Mouse (Mus musculus): ENCODE measurements around the gene Dars. TPM values are rescaled to one million over a fixed set of nuclear protein-coding genes. Genes with fewer than 3 reads are reported as not detected.
A peak's percentile ranks its signal among the peaks of the same experiment; 100 is the strongest.

Dars gene
- polyA plus RNA-seq, 1 experiment: 44.8 TPM

GRCm38 (mm10) chr1:128411141-128411540, 6.0 kb downstream of the Dars start:
- 96% methylated on average over 5 of the region's 5 CpGs for WGBS
- Histone ChIP-seq H3K4me3 (replicated peaks; ENCODE audit: insufficient read depth, low read depth, low read length) (no peak overlapping the region), H3K27me3 (ENCODE audit: control insufficient read depth, insufficient read depth, low read length) (no peaks in the 10 kb centered on the region), H3K4me1 (ENCODE audit: control insufficient read depth, insufficient read depth, low read length) (no peaks in the 10 kb centered on the region), H3K27ac (ENCODE audit: insufficient read depth, low read length) (no peak overlapping the region)
- DNase-seq: no peak
- TF ChIP-seq POLR2A (IDR thresholded peaks at IDR 0.05; ENCODE audit: borderline replicate concordance, insufficient read depth, low read length): no peak
- no peak for TF ChIP-seq CTCF (IDR thresholded peaks at IDR 0.05; ENCODE audit: borderline replicate concordance, insufficient read depth, low read depth, low read length)

- no peak overlapping the region for H3K4me3 ChIP-seq (replicated peaks; ENCODE audit: insufficient read depth, low read depth, low read length)
- DNase-seq: no peak
- WGBS: 62% methylated on average over 1 of the region's 1 CpGs
- no peaks in the 10 kb centered on the region for H3K4me1 ChIP-seq (ENCODE audit: control insufficient read depth, insufficient read depth, low read length)
- no peaks in the 10 kb centered on the region for H3K27me3 ChIP-seq (ENCODE audit: control insufficient read depth, insufficient read depth, low read length)
- H3K27ac ChIP-seq (ENCODE audit: insufficient read depth, low read length): no peak overlapping the region
- TF ChIP-seq CTCF (IDR thresholded peaks at IDR 0.05; ENCODE audit: borderline replicate concordance, insufficient read depth, low read depth, low read length): no peak
- TF ChIP-seq POLR2A (IDR thresholded peaks at IDR 0.05; ENCODE audit: borderline replicate concordance, insufficient read depth, low read length): no peak
These were observed 10.3 kb downstream of the Dars start for GRCm38 (mm10) chr1:128406846-128407245.

- no peak overlapping the region for H3K27ac ChIP-seq (ENCODE audit: insufficient read depth, low read length)
These were observed 11.5 kb downstream of the Dars start for GRCm38 (mm10) chr1:128405675-128406074.

GRCm38 (mm10) chr1:128405041-128405481, 12.1 kb downstream of the Dars start:
- Histone ChIP-seq H3K4me3 (replicated peaks; ENCODE audit: insufficient read depth, low read depth, low read length) (no peak overlapping the region), H3K4me1 (ENCODE audit: control insufficient read depth, insufficient read depth, low read length) (no peaks in the 10 kb centered on the region), H3K27me3 (ENCODE audit: control insufficient read depth, insufficient read depth, low read length) (no peaks in the 10 kb centered on the region), H3K27ac (ENCODE audit: insufficient read depth, low read length) (no peak overlapping the region)
- TF ChIP-seq CTCF (IDR thresholded peaks at IDR 0.05; ENCODE audit: borderline replicate concordance, insufficient read depth, low read depth, low read length) (no peak), POLR2A (IDR thresholded peaks at IDR 0.05; ENCODE audit: borderline replicate concordance, insufficient read depth, low read length) (no peak)
- DNase-seq: peak in 1 of 2 experiments; percentile 38
- 6% methylated on average over 2 of the region's 2 CpGs for WGBS

More at GRCm38 (mm10) chr1:128405675-128406074, 11.5 kb downstream of the Dars start:
- no peak for DNase-seq
- TF ChIP-seq POLR2A (IDR thresholded peaks at IDR 0.05; ENCODE audit: borderline replicate concordance, insufficient read depth, low read length): no peak
- TF ChIP-seq CTCF (IDR thresholded peaks at IDR 0.05; ENCODE audit: borderline replicate concordance, insufficient read depth, low read depth, low read length): no peak
- Histone ChIP-seq H3K4me3 (replicated peaks; ENCODE audit: insufficient read depth, low read depth, low read length) (no peak overlapping the region), H3K4me1 (ENCODE audit: control insufficient read depth, insufficient read depth, low read length) (no peaks in the 10 kb centered on the region), H3K27me3 (ENCODE audit: control insufficient read depth, insufficient read depth, low read length) (no peaks in the 10 kb centered on the region)
- 87% methylated on average over 1 of the region's 1 CpGs for WGBS

GRCm38 (mm10) chr1:128400926-128401325, 16.2 kb downstream of the Dars start:
- 61% methylated on average over 2 of the region's 2 CpGs for WGBS
- DNase-seq: no peak
- H3K4me3 ChIP-seq (replicated peaks; ENCODE audit: insufficient read depth, low read depth, low read length): no peak overlapping the region
- H3K4me1 ChIP-seq (ENCODE audit: control insufficient read depth, insufficient read depth, low read length): no peaks in the 10 kb centered on the region
- TF ChIP-seq POLR2A (IDR thresholded peaks at IDR 0.05; ENCODE audit: borderline replicate concordance, insufficient read depth, low read length): no peak
- TF ChIP-seq CTCF (IDR thresholded peaks at IDR 0.05; ENCODE audit: borderline replicate concordance, insufficient read depth, low read depth, low read length): no peak
- H3K27ac ChIP-seq (ENCODE audit: insufficient read depth, low read length): no peak overlapping the region
- no peaks in the 10 kb centered on the region for H3K27me3 ChIP-seq (ENCODE audit: control insufficient read depth, insufficient read depth, low read length)

GRCm38 (mm10) chr1:128399941-128400915, 16.9 kb downstream of the Dars start:
- no peaks in the 10 kb centered on the region for H3K27me3 ChIP-seq (ENCODE audit: control insufficient read depth, insufficient read depth, low read length)
- TF ChIP-seq CTCF (IDR thresholded peaks at IDR 0.05; ENCODE audit: borderline replicate concordance, insufficient read depth, low read depth, low read length) (no peak), POLR2A (IDR thresholded peaks at IDR 0.05; ENCODE audit: borderline replicate concordance, insufficient read depth, low read length) (no peak)
- 52% methylated on average over 5 of the region's 5 CpGs for WGBS
- DNase-seq: no peak
- no peaks in the 10 kb centered on the region for H3K4me1 ChIP-seq (ENCODE audit: control insufficient read depth, insufficient read depth, low read length)
- H3K4me3 ChIP-seq (replicated peaks; ENCODE audit: insufficient read depth, low read depth, low read length): no peak overlapping the region
- no peak overlapping the region for H3K27ac ChIP-seq (ENCODE audit: insufficient read depth, low read length)

- Histone ChIP-seq H3K4me1 (ENCODE audit: control insufficient read depth, insufficient read depth, low read length) (no peaks in the 10 kb centered on the region), H3K27ac (ENCODE audit: insufficient read depth, low read length) (no peak overlapping the region), H3K27me3 (ENCODE audit: control insufficient read depth, insufficient read depth, low read length) (no peaks in the 10 kb centered on the region), H3K4me3 (replicated peaks; ENCODE audit: insufficient read depth, low read depth, low read length) (no peak overlapping the region)
- 92% methylated on average over 5 of the region's 5 CpGs for WGBS
- TF ChIP-seq CTCF (IDR thresholded peaks at IDR 0.05; ENCODE audit: borderline replicate concordance, insufficient read depth, low read depth, low read length) (no peak), POLR2A (IDR thresholded peaks at IDR 0.05; ENCODE audit: borderline replicate concordance, insufficient read depth, low read length) (no peak)
- DNase-seq: no peak
These were observed 18.3 kb downstream of the Dars start for GRCm38 (mm10) chr1:128398738-128399445.

Measured in cerebellum, adult 2 months (tissue).